Mouse (Mus musculus) small intestine, adult 2 months (tissue): ENCODE measurements around the gene Ubash3a. TPM values are rescaled to one million over a fixed set of nuclear protein-coding genes. Genes with fewer than 3 reads are reported as not detected.

Experiments used
- H3K27ac ChIP-seq: fragments of 200-500 bp; 2 replicates; pipeline ENCODE4 v1.5.1; 2012; ENCODE audit warnings: low read depth, low read length, control low read depth, inconsistent platforms; ENCODE audit not compliant: insufficient read depth
- H3K27me3 ChIP-seq: fragments of 200-500 bp; 2 replicates; pipeline ENCODE4 v1.6.1; 2012; ENCODE audit warnings: mild to moderate bottlenecking, moderate library complexity, low read length, inconsistent platforms; ENCODE audit not compliant: control insufficient read depth, insufficient read depth
- H3K36me3 ChIP-seq: fragments of 200-500 bp; 2 replicates; pipeline ENCODE4 v1.6.1; 2012; ENCODE audit warnings: mild to moderate bottlenecking, low read length, control low read depth, inconsistent platforms; ENCODE audit not compliant: control insufficient read depth, insufficient read depth
- H3K4me1 ChIP-seq: fragments of 200-500 bp; 2 replicates; pipeline ENCODE4 v1.6.1; 2012; ENCODE audit warnings: low read length, inconsistent platforms, mixed read lengths; ENCODE audit not compliant: control insufficient read depth, insufficient read depth, insufficient read length
- H3K4me3 ChIP-seq: fragments of 200-500 bp; 2 replicates; pipeline ENCODE4 v1.5.1; 2012; ENCODE audit warnings: low read depth, mild to moderate bottlenecking, control low read depth, inconsistent platforms, low read length, moderate library complexity
- CTCF ChIP-seq: fragments of 200-500 bp; IDR thresholded peaks from 2 replicates; pipeline ENCODE4 v1.5.1; 2012; ENCODE audit warnings: low read depth, mild to moderate bottlenecking, control low read depth, inconsistent platforms, low read length, moderate library complexity, mixed read lengths; ENCODE audit not compliant: insufficient replicate concordance, insufficient read length; ENCODE audit errors: extremely low read depth
- POLR2A ChIP-seq: fragments of 200-500 bp; IDR thresholded peaks from 2 replicates; pipeline ENCODE4 v1.6.1; 2012; ENCODE audit warnings: low read depth, mild to moderate bottlenecking, control low read depth, inconsistent platforms, low read length, moderate library complexity
- WGBS: fragments of 180-500 bp; shearing (Covaris S2); methylation state at CpG from one replicate; pipeline ENCODE4 v1.1.7; 2018; 5-methylcytosine and 5-hydroxymethylcytosine counted together
- polyA plus RNA-seq: library from polyadenylated mRNA; depleted of rRNA; stranded (reverse); fragments of >200 nt; gene quantifications from 2 replicates; pipeline ENCODE4 v1.2.3, GENCODE M21; 2012; rRNA removed

Ubash3a gene
- 0.76 and 0.98 TPM in 2 replicates for polyA plus RNA-seq

- Histone ChIP-seq H3K27me3 (no peaks in the 10 kb centered on the region), H3K27ac (0 out of 2 replicates have a peak within 1 kb of the TSS, but pooled peaks have one; percentile 16), H3K36me3 (no peaks in the 10 kb centered on the region), H3K4me1 (no peaks in the 10 kb centered on the region), H3K4me3 (peak within 1 kb of the TSS; percentile 56)
- 48% methylated on average over 12 of the region's 12 CpGs for WGBS
- TF ChIP-seq CTCF (no peak), POLR2A (no peak)
Observed at GRCm38 (mm10) chr17:31207771-31208334, at the start of gene Ubash3a. Ubash3a (plus strand) TSS chr17:31207873.

- peaks cover 2% of the 10 kb centered on the region; the same call in 1 of the 2 replicates for H3K4me1 ChIP-seq
- H3K27me3 ChIP-seq = no peaks in the 10 kb centered on the region
- no peak overlapping the region for H3K27ac ChIP-seq
- H3K4me3 ChIP-seq = no peak overlapping the region
- WGBS = 87% methylated on average over 6 of the region's 6 CpGs
- TF ChIP-seq CTCF (no peak), POLR2A (no peak)
- H3K36me3 ChIP-seq = no peaks in the 10 kb centered on the region
Observed at GRCm38 (mm10) chr17:31157921-31158320, 49.8 kb upstream of the Ubash3a start.

- WGBS = 84% methylated on average over 4 of the region's 4 CpGs
- H3K36me3 ChIP-seq = no peaks in the 10 kb centered on the region
- no peaks in the 10 kb centered on the region for H3K4me1 ChIP-seq
- no peak overlapping the region for H3K27ac ChIP-seq
- H3K4me3 ChIP-seq = no peak overlapping the region
- TF ChIP-seq POLR2A (no peak), CTCF (no peak)
- no peaks in the 10 kb centered on the region for H3K27me3 ChIP-seq
Observed at GRCm38 (mm10) chr17:31160291-31160690, 47.4 kb upstream of the Ubash3a start.

GRCm38 (mm10) chr17:31162607-31163006 is 45.1 kb upstream of the Ubash3a start:
- no peak overlapping the region for H3K27ac ChIP-seq
- TF ChIP-seq POLR2A (no peak), CTCF (no peak)
- no peak overlapping the region for H3K4me3 ChIP-seq
- no peaks in the 10 kb centered on the region for H3K27me3 ChIP-seq
- 70% methylated on average over 12 of the region's 12 CpGs for WGBS
- no peaks in the 10 kb centered on the region for H3K4me1 ChIP-seq
- H3K36me3 ChIP-seq = no peaks in the 10 kb centered on the region

GRCm38 (mm10) chr17:31163821-31164220 is 43.9 kb upstream of the Ubash3a start:
- H3K4me3 ChIP-seq = no peak overlapping the region

GRCm38 (mm10) chr17:31165127-31165526 is 42.5 kb upstream of the Ubash3a start, which contains the start of gene Tff1:
Tff1 (minus strand) TSS chr17:31165277.
- 80% methylated on average over 6 of the region's 6 CpGs for WGBS
- no peaks in the 10 kb centered on the region for H3K27me3 ChIP-seq
- no peak for TF ChIP-seq POLR2A
- no peak for TF ChIP-seq CTCF
- no peaks in the 10 kb centered on the region for H3K36me3 ChIP-seq
- H3K4me3 ChIP-seq = no peak within 1 kb of the TSS
- H3K27ac ChIP-seq = no peak within 1 kb of the TSS
- H3K4me1 ChIP-seq = no peaks in the 10 kb centered on the region

More at GRCm38 (mm10) chr17:31163821-31164220, 43.9 kb upstream of the Ubash3a start:
- no peaks in the 10 kb centered on the region for H3K4me1 ChIP-seq
- H3K36me3 ChIP-seq = no peaks in the 10 kb centered on the region
- H3K27ac ChIP-seq = no peak overlapping the region
- no peak for TF ChIP-seq CTCF
- TF ChIP-seq POLR2A = no peak
- H3K27me3 ChIP-seq = no peaks in the 10 kb centered on the region
- 77% methylated on average over 2 of the region's 2 CpGs for WGBS

- WGBS = 68% methylated on average over 5 of the region's 5 CpGs
- Histone ChIP-seq H3K4me3 (no peak overlapping the region), H3K27me3 (no peaks in the 10 kb centered on the region), H3K4me1 (no peaks in the 10 kb centered on the region), H3K36me3 (no peaks in the 10 kb centered on the region), H3K27ac (no peak overlapping the region)
- TF ChIP-seq POLR2A (no peak), CTCF (no peak)
Observed at GRCm38 (mm10) chr17:31169796-31170195, 37.9 kb upstream of the Ubash3a start.
